In the genomic region with DNA sequence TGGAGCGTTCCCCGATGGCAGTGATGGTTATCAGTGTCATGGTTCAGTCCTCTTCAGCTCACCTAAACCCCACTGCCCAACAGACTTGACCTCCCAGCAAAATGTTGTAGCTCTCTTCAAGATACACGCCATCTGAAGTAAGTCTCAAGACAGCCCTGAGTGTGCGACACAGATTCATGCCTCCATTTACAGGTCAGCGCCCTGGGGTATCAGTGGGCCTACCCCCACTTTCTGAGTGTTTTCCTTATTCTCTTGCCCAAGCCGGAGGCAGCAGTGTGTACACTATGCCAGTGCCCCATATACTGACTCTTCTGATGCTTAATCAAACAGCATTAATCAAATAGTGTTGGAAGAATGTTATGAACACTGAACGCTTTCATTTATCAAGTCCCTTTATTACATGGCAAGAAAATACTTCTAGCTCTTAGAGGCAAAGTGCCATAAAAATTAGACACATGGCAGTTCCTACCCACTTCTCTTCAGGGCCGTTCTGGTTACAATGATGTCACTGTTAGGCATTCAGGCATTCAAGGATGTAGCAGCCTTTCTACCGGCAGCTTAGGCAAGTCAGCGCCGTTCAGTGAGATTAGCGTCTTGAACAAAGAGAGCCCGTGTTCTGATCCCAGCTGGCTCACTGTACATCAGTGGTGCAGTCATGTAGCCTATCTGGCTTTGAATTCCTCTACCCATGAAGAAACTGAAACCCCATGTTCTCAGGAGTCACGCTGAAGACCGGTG, we compare ENCODE assay signal across 14 mouse cellular contexts.
DNase-seq lines count a peak whose midpoint lies in the region; ATAC-seq lines count a peak whose summit lies in the region.
"Had no signal": no experiment of that assay in that cellular context is flagged by ENCODE, and none has a peak within 500 bp of the region (broad histone marks: within the 10 kb centered on the region; RNA-seq: fewer than 3 reads in every experiment).

No protein-coding gene starts in this region.

- no peak overlapping the region for H3K4me3 ChIP-seq in lung, embryonic 15.5 days
- H3K4me3 ChIP-seq in forebrain, embryonic 13.5 days = no peak overlapping the region
- no peak overlapping the region for H3K4me3 ChIP-seq in midbrain, embryonic 15.5 days
- H3K4me3 ChIP-seq: limb, embryonic 13.5 days had no signal

- DNase-seq in lung, postnatal 4 days = no peak
- peak; percentile 31 for DNase-seq in brain, adult 2 months (ENCODE audit: low read depth, low spot score)
- DNase-seq in gastrocnemius, postnatal 25 days = no peak
- DNase-seq in layer of hippocampus, postnatal 36 days = no peak
- no peak for DNase-seq in thymus, postnatal 25 days
- DNase-seq: adrenal gland, postnatal 14 days; cerebellum, adult 9-10 months; spleen, adult 18-20 months; thymus, postnatal 36 days had no signal

- H3K4me1 ChIP-seq in lung, embryonic 15.5 days = peaks cover 30% of the 10 kb centered on the region; the same call in 1 of the 2 replicates
- H3K4me1 ChIP-seq in forebrain, embryonic 13.5 days = peaks cover 64% of the 10 kb centered on the region
- H3K4me1 ChIP-seq in midbrain, embryonic 15.5 days = peaks cover 19% of the 10 kb centered on the region

- no peaks in the 10 kb centered on the region for H3K9me3 ChIP-seq in lung, embryonic 15.5 days
- no peaks in the 10 kb centered on the region for H3K9me3 ChIP-seq in forebrain, embryonic 13.5 days (replicated peaks)
- H3K9me3 ChIP-seq in midbrain, embryonic 15.5 days = no peaks in the 10 kb centered on the region
- H3K9me3 ChIP-seq: limb, embryonic 13.5 days had no signal

- 46% methylated on average over 15 of the region's 15 CpGs for WGBS in lung, embryonic 15.5 days
- 48% methylated on average over 15 of the region's 15 CpGs for WGBS in forebrain, embryonic 13.5 days
- WGBS in midbrain, embryonic 15.5 days = 52% methylated on average over 15 of the region's 15 CpGs

- peak overlapping the region; percentile 11; the same call in 1 of the 2 replicates for H3K27ac ChIP-seq in lung, embryonic 15.5 days
- H3K27ac ChIP-seq in forebrain, embryonic 13.5 days = 0 out of 2 replicates have a peak overlapping the region, but pooled peaks have one; percentile 25
- no peak overlapping the region for H3K27ac ChIP-seq in midbrain, embryonic 15.5 days
- H3K27ac ChIP-seq: limb, embryonic 13.5 days had no signal

- no peaks in the 10 kb centered on the region for H3K36me3 ChIP-seq in lung, embryonic 15.5 days
- H3K36me3 ChIP-seq in forebrain, embryonic 13.5 days (ENCODE audit: poor library complexity, severe bottlenecking) = no peaks in the 10 kb centered on the region
- no peaks in the 10 kb centered on the region for H3K36me3 ChIP-seq in midbrain, embryonic 15.5 days (replicated peaks)
- H3K36me3 ChIP-seq: G1E; limb, embryonic 13.5 days had no signal

- H3K9ac ChIP-seq in lung, embryonic 15.5 days = no peak overlapping the region
- no peak overlapping the region for H3K9ac ChIP-seq in forebrain, embryonic 13.5 days
- no peak overlapping the region for H3K9ac ChIP-seq in midbrain, embryonic 15.5 days
- H3K9ac ChIP-seq: limb, embryonic 13.5 days had no signal

- no peaks in the 10 kb centered on the region for H3K27me3 ChIP-seq in lung, embryonic 15.5 days
- H3K27me3 ChIP-seq in forebrain, embryonic 13.5 days = no peaks in the 10 kb centered on the region
- no peaks in the 10 kb centered on the region for H3K27me3 ChIP-seq in midbrain, embryonic 15.5 days (replicated peaks)
- H3K27me3 ChIP-seq: limb, embryonic 13.5 days had no signal

- no peak overlapping the region for H3K4me2 ChIP-seq in lung, embryonic 15.5 days
- H3K4me2 ChIP-seq in forebrain, embryonic 13.5 days = no peak overlapping the region
- no peak overlapping the region for H3K4me2 ChIP-seq in midbrain, embryonic 15.5 days
- H3K4me2 ChIP-seq: limb, embryonic 13.5 days had no signal

- peak; percentile 28; the same call in 1 of the 2 replicates for ATAC-seq in lung, embryonic 15.5 days (ENCODE audit: borderline replicate concordance, extremely low read depth, low FRiP score, low TSS enrichment)
- ATAC-seq in forebrain, embryonic 13.5 days = peak; percentile 41; the same call in 1 of the 2 replicates
- ATAC-seq in midbrain, embryonic 15.5 days (replicated peaks) = peak; percentile 53; the same call in 1 of the 2 replicates
